Mouse (Mus musculus) liver, embryonic 11.5 days (tissue): ENCODE results near the gene Ift81. TPM values are rescaled to one million over a fixed set of nuclear protein-coding genes. Genes with fewer than 3 reads are reported as not detected.
A peak's percentile ranks its signal among the peaks of the same experiment; 100 is the strongest.

Source experiments
- ATAC-seq: fragments of 200-750 bp; cut with Nextera tagmentation; replicated peaks from 2 replicates; pipeline ENCODE4 v1.8.0; 2017; ENCODE audit warnings: moderate number of reproducible peaks, mild to moderate bottlenecking, moderate TSS enrichment, moderate library complexity; ENCODE audit not compliant: low FRiP score
- DNase-seq: peaks from one replicate; pipeline ENCODE4 v3.0.0-alpha.2; 2017; ENCODE audit warnings: low spot score
- H3K27ac ChIP-seq: fragments of 300-500 bp; sonication (generic); 2 replicates; pipeline ENCODE4 v1.5.1; 2014; ENCODE audit warnings: mild to moderate bottlenecking, low read depth, low read length, control low read depth
- H3K27me3 ChIP-seq: fragments of 300-500 bp; sonication (generic); replicated peaks from 2 replicates; pipeline ENCODE4 v1.6.1; 2014; ENCODE audit warnings: low read length, mixed read lengths; ENCODE audit not compliant: control insufficient read depth, insufficient read depth
- H3K36me3 ChIP-seq: fragments of 300-500 bp; sonication (generic); 2 replicates; pipeline ENCODE4 v1.6.1; 2014; ENCODE audit warnings: mild to moderate bottlenecking, low read length, moderate library complexity, mixed read lengths; ENCODE audit not compliant: control insufficient read depth, insufficient read depth
- H3K4me1 ChIP-seq: fragments of 300-500 bp; sonication (generic); replicated peaks from 2 replicates; pipeline ENCODE4 v1.6.1; 2014; ENCODE audit warnings: low read length, mixed read lengths; ENCODE audit not compliant: control insufficient read depth, insufficient read depth
- H3K4me2 ChIP-seq: fragments of 300-500 bp; sonication (generic); 2 replicates; pipeline ENCODE4 v1.6.1; 2014; ENCODE audit warnings: mild to moderate bottlenecking, control low read depth, moderate library complexity
- H3K4me3 ChIP-seq: fragments of 300-500 bp; sonication (generic); 2 replicates; pipeline ENCODE4 v1.5.1; 2014; ENCODE audit warnings: low read depth, low read length, control low read depth
- H3K9ac ChIP-seq: fragments of 300-500 bp; sonication (generic); 2 replicates; pipeline ENCODE4 v1.6.1; 2014; ENCODE audit warnings: low read depth, low read length, control low read depth
- H3K9me3 ChIP-seq: fragments of 300-500 bp; sonication (generic); 2 replicates; pipeline ENCODE4 v1.6.1; 2016; ENCODE audit warnings: low read length, inconsistent platforms, mixed read lengths; ENCODE audit not compliant: control insufficient read depth
- WGBS: fragments of 180-500 bp; shearing (Covaris S2); extraction: QIAGEN DNeasy Blood & Tissue Kit; methylation state at CpG from one replicate; pipeline ENCODE4 v1.1.7; 2014; 5-methylcytosine and 5-hydroxymethylcytosine counted together
- polyA plus RNA-seq: library from polyadenylated mRNA; unstranded; fragments of >200 nt; fragmentation: Nextera tagmentation; extraction: Ambion mirVana; gene quantifications from 2 replicates; pipeline ENCODE4 v1.2.1, GENCODE M21; 2014

Gene Ift81
- polyA plus RNA-seq, 1 experiment from 2014 or later, result 10.9 TPM

DNA sequence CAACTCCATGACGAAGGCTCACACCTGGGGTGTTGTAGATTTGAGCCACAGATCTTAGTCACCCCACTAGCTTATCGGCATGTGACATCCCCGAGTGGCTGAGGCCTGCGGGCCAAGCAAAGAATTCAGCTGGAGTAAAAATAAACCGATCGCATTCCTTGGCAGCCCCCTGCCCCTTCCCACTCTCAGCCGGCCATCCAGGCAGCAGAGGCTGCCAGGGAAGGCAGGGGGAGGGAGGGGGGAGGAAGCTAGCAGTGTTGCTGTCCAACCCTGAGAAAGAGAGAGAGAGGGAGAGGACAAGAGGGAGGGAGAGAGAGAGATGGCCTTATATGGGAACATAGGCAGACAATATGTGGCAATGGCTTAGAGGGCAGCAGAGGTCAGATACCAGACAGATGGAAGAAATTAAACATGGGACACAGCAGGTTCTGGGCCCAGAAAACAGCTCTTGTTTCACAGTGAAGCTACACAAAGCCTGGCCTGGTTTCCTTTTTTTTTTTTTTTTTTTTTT lies 7.1 kb upstream of the Ift81 start:
- H3K36me3 ChIP-seq, result no peaks in the 10 kb centered on the region
- 31% methylated on average over 7 of the region's 7 CpGs for WGBS
- H3K9ac ChIP-seq, result no peak overlapping the region
- H3K4me3 ChIP-seq, result no peak overlapping the region
- H3K4me2 ChIP-seq, result no peak overlapping the region
- no peak for DNase-seq
- ATAC-seq, result no peak; the same call in 1 of the 2 replicates
- 0 out of 2 replicates have a peak, but pooled peaks cover 6% of the 10 kb centered on the region for H3K4me1 ChIP-seq
- no peak overlapping the region for H3K27ac ChIP-seq
- no peaks in the 10 kb centered on the region for H3K9me3 ChIP-seq
- no peaks in the 10 kb centered on the region; the same call in 1 of the 2 replicates for H3K27me3 ChIP-seq

DNA sequence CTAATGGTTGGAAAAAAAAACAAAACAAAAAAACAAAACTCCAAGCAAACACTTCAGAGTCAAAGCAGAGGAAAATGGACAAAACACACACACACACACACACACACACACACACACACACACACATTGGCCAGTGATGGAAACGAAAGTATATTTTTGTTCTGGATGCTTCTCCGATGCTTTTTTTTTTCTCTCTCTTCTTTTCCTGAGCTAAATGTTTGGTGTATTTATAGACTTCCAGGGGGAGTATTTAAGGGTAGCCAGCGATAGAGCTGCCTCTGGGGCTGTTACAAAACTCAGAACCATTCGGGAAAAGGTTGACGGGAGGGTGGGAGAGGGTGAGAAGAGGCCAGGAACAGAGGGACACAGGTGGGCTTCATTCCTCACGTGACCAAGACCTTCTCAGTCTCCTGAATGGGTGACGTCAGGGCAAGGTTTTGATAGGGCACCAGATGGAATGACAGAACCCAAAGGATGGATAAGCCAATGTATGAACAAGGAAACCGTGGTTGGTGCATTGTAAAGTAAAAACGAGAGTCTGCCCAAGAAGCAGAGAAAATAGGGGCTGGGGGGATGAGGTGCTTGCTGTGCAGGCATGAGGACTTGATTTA lies 5.5 kb upstream of the Ift81 start:
- Histone ChIP-seq H3K9ac (no peak overlapping the region), H3K4me2 (no peak overlapping the region), H3K4me3 (no peak overlapping the region), H3K36me3 (no peaks in the 10 kb centered on the region), H3K27me3 (no peaks in the 10 kb centered on the region; the same call in 1 of the 2 replicates), H3K9me3 (no peaks in the 10 kb centered on the region), H3K4me1 (0 out of 2 replicates have a peak, but pooled peaks cover 6% of the 10 kb centered on the region), H3K27ac (no peak overlapping the region)
- DNase-seq (no peak), ATAC-seq (no peak)
- WGBS, result 75% methylated on average over 9 of the region's 9 CpGs

DNA sequence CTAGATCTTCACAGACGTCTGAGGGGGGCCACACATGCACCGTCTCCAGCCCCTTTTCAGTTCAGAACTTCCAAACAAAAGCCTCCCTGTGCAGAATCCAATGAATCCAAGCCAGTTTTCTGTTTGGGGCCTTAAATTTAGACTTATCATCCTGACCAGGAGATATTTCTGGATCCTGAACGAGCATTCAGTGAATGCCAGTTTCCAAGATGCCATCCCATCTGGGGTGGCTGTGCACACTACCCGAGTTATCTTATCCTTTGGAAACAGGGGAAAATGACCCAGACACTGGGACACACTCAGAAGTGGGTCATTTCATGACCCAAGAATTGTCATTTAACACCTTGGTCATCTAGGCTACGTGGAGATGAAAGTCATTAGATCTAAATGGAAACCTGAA lies 3.4 kb upstream of the Ift81 start:
- ATAC-seq, result no peak
- H3K27ac ChIP-seq, result no peak overlapping the region
- WGBS, result 73% methylated on average over 5 of the region's 5 CpGs
- H3K9me3 ChIP-seq, result no peaks in the 10 kb centered on the region
- H3K4me1 ChIP-seq, result 0 out of 2 replicates have a peak, but pooled peaks cover 6% of the 10 kb centered on the region
- H3K4me2 ChIP-seq, result no peak overlapping the region
- no peak overlapping the region for H3K9ac ChIP-seq
- no peaks in the 10 kb centered on the region for H3K36me3 ChIP-seq
- DNase-seq, result no peak
- H3K4me3 ChIP-seq, result no peak overlapping the region
- H3K27me3 ChIP-seq, result peaks cover 2% of the 10 kb centered on the region

DNA sequence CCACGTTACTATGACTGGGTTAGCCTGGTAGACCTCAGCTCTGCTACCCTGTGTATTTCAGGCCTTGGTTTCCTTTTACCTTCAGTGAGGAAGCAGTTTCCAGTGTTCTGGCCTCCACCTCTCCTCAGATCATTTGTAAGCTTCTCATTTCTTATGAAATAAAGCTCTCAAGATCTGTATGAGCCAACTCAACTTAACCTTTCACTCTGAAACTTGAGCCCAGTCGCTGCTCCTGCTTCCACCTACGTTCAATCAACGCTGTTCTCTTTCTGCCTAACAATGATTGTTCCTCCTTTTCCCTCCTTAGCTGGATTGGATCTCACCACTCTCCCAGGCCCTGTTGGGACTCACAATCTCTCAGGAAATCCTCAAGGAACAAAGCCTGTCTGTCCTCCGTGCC lies 2.7 kb downstream of the Ift81 start:
- 71% methylated on average over 5 of the region's 5 CpGs for WGBS
- H3K4me1 ChIP-seq, result 0 out of 2 replicates have a peak, but pooled peaks cover 6% of the 10 kb centered on the region
- no peak for ATAC-seq
- H3K27ac ChIP-seq, result no peak overlapping the region
- H3K4me3 ChIP-seq, result no peak overlapping the region
- H3K36me3 ChIP-seq, result no peaks in the 10 kb centered on the region
- H3K27me3 ChIP-seq, result peaks cover 2% of the 10 kb centered on the region; the same call in 1 of the 2 replicates
- H3K4me2 ChIP-seq, result no peak overlapping the region
- H3K9me3 ChIP-seq, result no peaks in the 10 kb centered on the region
- H3K9ac ChIP-seq, result no peak overlapping the region
- no peak for DNase-seq

DNA sequence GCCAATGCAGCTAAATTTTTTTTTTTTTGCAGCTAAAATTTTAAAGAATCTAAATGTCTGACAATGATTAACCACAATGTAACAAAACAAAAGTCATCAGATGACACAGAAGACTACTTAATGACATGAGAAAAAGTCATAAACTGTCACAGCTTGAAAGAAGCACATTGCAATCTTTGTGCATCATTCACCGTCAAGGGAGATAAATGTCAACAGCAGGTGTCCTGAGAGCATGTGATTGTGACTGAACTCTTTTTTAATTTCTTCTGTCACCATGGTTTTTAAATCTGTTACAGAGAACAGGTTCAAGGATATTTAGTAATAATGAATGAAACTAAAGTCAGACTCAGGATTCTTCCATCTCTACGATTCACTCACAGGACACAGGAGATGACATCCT lies 9.4 kb downstream of the Ift81 start:
- WGBS, result 82% methylated on average over 2 of the region's 2 CpGs
- H3K36me3 ChIP-seq, result no peaks in the 10 kb centered on the region; the same call in 1 of the 2 replicates
- DNase-seq, result no peak

DNA sequence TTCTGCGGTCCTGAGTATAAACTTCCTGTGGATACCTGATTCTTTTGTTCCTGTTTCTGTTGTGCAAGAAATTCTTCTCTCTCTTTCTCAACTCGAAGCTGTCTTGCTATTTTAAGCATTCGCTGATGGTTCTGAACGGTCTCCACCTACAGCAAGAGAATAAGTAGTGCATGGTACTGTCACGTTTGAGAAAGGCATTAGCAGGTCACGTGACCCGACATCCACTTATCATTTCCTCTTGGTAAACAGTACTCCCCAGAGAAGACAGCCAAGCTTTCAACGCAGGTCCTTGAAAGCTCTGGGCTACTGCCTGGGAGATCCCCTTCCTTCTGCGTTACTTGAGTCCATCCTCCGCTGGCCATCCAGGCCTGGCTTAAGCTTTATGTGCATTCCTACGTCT lies 12.1 kb downstream of the Ift81 start:
- ATAC-seq (0 out of 2 replicates have a peak, but pooled peaks have one; percentile 36), DNase-seq (no peak)
- Histone ChIP-seq H3K27ac (no peak overlapping the region; the same call in 1 of the 2 replicates), H3K36me3 (peaks cover 6% of the 10 kb centered on the region; the same call in 1 of the 2 replicates), H3K9ac (no peak overlapping the region), H3K27me3 (no peaks in the 10 kb centered on the region), H3K9me3 (no peaks in the 10 kb centered on the region), H3K4me2 (no peak overlapping the region; the same call in 1 of the 2 replicates), H3K4me3 (no peak overlapping the region), H3K4me1 (peaks cover 8% of the 10 kb centered on the region; the same call in 1 of the 2 replicates)
- WGBS, result 43% methylated on average over 11 of the region's 11 CpGs

More for the DNA sequence above, 9.4 kb downstream of the Ift81 start:
- ATAC-seq, result no peak
- no peak overlapping the region for H3K4me2 ChIP-seq
- H3K9me3 ChIP-seq, result no peaks in the 10 kb centered on the region
- H3K9ac ChIP-seq, result no peak overlapping the region
- no peaks in the 10 kb centered on the region for H3K27me3 ChIP-seq
- H3K4me3 ChIP-seq, result no peak overlapping the region
- no peak overlapping the region for H3K27ac ChIP-seq
- peaks cover 8% of the 10 kb centered on the region; the same call in 1 of the 2 replicates for H3K4me1 ChIP-seq

DNA sequence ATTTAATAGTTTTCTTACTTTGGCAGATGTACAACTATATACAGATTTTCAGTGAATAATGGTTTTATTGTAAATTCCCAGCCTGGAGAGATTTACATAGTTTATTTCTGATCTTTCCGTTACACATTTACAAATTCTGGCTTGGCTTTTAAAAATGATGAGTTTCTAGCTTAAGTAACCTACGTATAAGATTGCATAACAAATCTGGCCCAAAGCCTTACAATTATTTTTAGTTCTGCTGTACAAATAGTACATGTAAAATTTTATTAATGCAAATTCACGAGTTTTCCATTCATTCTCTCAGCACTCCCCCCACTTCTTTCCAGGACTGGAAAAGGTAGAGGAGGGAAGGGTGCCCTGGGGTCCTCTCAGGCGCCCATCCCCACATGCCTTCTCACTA lies 18.8 kb downstream of the Ift81 start:
- no peak for DNase-seq
- 81% methylated on average over 4 of the region's 4 CpGs for WGBS
- H3K4me1 ChIP-seq, result no peaks in the 10 kb centered on the region
- no peaks in the 10 kb centered on the region for H3K27me3 ChIP-seq
- H3K4me2 ChIP-seq, result no peak overlapping the region
- H3K4me3 ChIP-seq, result no peak overlapping the region
- 0 out of 2 replicates have a peak, but pooled peaks cover 6% of the 10 kb centered on the region for H3K36me3 ChIP-seq
- no peak for ATAC-seq
- no peaks in the 10 kb centered on the region for H3K9me3 ChIP-seq
- no peak overlapping the region for H3K9ac ChIP-seq
- H3K27ac ChIP-seq, result no peak overlapping the region

DNA sequence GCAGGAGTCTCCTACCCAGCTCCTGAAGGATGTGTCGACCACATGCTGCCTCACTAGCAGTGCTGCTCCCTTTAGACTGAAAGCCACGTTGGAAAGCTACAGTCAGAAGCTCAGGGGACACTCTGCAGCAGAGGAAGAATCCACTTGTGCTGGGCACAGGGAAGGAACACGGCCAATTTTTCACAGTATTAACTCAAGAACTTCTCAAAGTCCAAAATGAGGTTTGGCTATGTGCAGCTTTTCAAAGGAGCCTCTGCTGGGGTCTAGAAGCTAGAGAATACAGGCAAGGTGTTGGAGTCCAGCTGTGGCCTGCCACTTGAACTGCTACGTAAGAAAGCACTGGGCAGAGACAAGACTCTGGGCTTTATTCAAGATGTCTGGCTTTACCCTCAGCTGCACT lies 24.4 kb downstream of the Ift81 start:
- 77% methylated on average over 4 of the region's 4 CpGs for WGBS
- no peaks in the 10 kb centered on the region for H3K36me3 ChIP-seq
- no peak for ATAC-seq

DNA sequence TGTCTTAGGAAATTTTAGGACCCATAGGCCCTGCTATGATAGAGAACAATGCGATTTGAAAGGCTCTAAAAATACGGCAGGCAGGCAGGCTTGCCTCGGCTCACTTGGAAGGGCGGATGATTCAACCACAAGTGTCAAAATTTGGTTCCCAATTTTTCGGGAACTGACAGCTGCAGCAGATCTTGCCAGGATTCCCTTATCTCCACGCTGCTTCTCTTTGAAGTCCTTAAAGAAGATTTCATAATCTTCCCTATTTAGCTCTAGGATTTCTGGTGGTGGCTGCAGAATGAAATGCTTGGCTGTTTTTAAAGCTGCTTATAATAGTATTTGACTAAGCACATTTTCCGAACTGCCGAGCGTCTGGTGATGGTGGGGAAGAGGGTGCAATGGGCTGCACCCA lies 28.8 kb downstream of the Ift81 start:
- Histone ChIP-seq H3K27ac (no peak overlapping the region), H3K9me3 (no peaks in the 10 kb centered on the region), H3K36me3 (peaks cover 3% of the 10 kb centered on the region; the same call in 1 of the 2 replicates), H3K27me3 (no peaks in the 10 kb centered on the region), H3K4me3 (no peak overlapping the region), H3K4me2 (no peak overlapping the region), H3K4me1 (no peaks in the 10 kb centered on the region), H3K9ac (no peak overlapping the region)
- ATAC-seq, result no peak
- no peak for DNase-seq
- WGBS, result 76% methylated on average over 9 of the region's 9 CpGs

More for the DNA sequence above, 24.4 kb downstream of the Ift81 start:
- Histone ChIP-seq H3K4me1 (no peaks in the 10 kb centered on the region), H3K4me2 (no peak overlapping the region), H3K27ac (no peak overlapping the region), H3K4me3 (no peak overlapping the region), H3K9me3 (no peaks in the 10 kb centered on the region), H3K27me3 (no peaks in the 10 kb centered on the region), H3K9ac (no peak overlapping the region)
- DNase-seq, result no peak
